Mouse (Mus musculus) kidney, adult 2 months (tissue): ENCODE results near the gene Pdlim5.

Source experiments
- CTCF ChIP-seq: fragments of 200-500 bp; conservative IDR thresholded peaks from 2 replicates; pipeline ENCODE4 v1.5.1; 2011; ENCODE audit warnings: low read depth, mild to moderate bottlenecking, control low read depth, low read length, moderate library complexity, mixed read lengths; ENCODE audit not compliant: insufficient read depth, insufficient read length
- POLR2A ChIP-seq: fragments of 200-500 bp; IDR thresholded peaks from one replicate; pipeline ENCODE4 v1.6.1; 2011; ENCODE audit warnings: low read depth, low read length, control low read depth

DNA sequence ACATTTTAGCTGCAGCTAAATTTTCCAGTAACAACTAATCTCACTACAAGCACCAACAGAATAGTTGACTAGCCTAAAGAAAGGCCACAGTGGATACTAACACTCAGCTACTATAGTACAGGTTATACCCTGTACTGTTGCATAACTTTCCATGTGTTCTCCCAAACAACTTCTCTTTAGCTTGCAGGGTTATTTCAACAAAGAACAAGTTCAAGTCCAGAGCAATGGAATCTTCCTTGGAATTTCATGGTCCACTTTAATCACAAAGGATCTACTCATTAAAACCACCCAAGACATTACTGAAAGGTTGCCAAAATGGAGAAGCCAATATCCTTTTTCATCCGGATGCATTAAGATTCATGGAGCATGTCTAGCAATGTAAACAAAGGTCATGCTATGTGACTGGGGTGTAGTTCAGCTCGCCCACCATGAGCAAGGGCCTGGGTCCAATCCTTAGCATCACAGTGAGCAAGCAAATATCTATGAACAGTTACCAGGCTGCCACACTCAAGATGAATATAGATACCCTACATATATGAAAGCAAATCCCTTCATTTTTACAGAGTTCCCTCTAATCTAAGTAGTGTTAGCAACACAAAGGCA, 79.3 kb downstream of the Pdlim5 start:
- no peak for TF ChIP-seq CTCF
- no peak for TF ChIP-seq POLR2A
